Mouse (Mus musculus) midbrain, embryonic 16.5 days (tissue): Measurements from ENCODE around the gene Naa16. TPM values are rescaled to one million over a fixed set of nuclear protein-coding genes. Genes with fewer than 3 reads are reported as not detected.
"Not testable (repeated sequence)": the region's sequence is repeated elsewhere in the genome, so short reads cannot be mapped to it uniquely, and the experiment has no call there.

Source experiments
- ATAC-seq: fragments of 200-750 bp; cut with Nextera tagmentation; 2 replicates; pipeline ENCODE4 v1.8.0; 2017; ENCODE audit warnings: moderate TSS enrichment
- H3K27ac ChIP-seq: fragments of 300-500 bp; sonication (generic); 2 replicates; pipeline ENCODE4 v1.5.1; 2014; ENCODE audit warnings: mild to moderate bottlenecking, low read length, mixed read lengths
- H3K27me3 ChIP-seq: fragments of 300-500 bp; sonication (generic); 2 replicates; pipeline ENCODE4 v1.6.1; 2014; ENCODE audit warnings: low read depth, low read length, mixed read lengths; ENCODE audit not compliant: control insufficient read depth, insufficient read depth
- H3K36me3 ChIP-seq: fragments of 300-500 bp; sonication (generic); 2 replicates; pipeline ENCODE4 v1.6.1; 2014; ENCODE audit warnings: mild to moderate bottlenecking, low read length, moderate library complexity, mixed read lengths; ENCODE audit not compliant: control insufficient read depth, insufficient read depth
- H3K4me1 ChIP-seq: fragments of 300-500 bp; sonication (generic); 2 replicates; pipeline ENCODE4 v1.6.1; 2014; ENCODE audit warnings: mild to moderate bottlenecking, low read length, mixed read lengths; ENCODE audit not compliant: control insufficient read depth, insufficient read depth
- H3K4me2 ChIP-seq: fragments of 300-500 bp; sonication (generic); 2 replicates; pipeline ENCODE4 v1.6.1; 2014; ENCODE audit warnings: mild to moderate bottlenecking, low read length, mixed read lengths
- H3K4me3 ChIP-seq: fragments of 300-500 bp; sonication (generic); 2 replicates; pipeline ENCODE4 v1.5.1; 2014; ENCODE audit warnings: low read depth, mild to moderate bottlenecking, low read length, moderate library complexity, mixed read lengths
- H3K9ac ChIP-seq: fragments of 300-500 bp; sonication (generic); 2 replicates; pipeline ENCODE4 v1.6.1; 2014; ENCODE audit warnings: low read depth, low read length, mixed read lengths
- H3K9me3 ChIP-seq: fragments of 300-500 bp; sonication (generic); replicated peaks from 2 replicates; pipeline ENCODE4 v1.6.1; 2014; ENCODE audit warnings: mild to moderate bottlenecking, low read length, mixed read lengths; ENCODE audit not compliant: control insufficient read depth, poor library complexity, severe bottlenecking
- WGBS: fragments of 180-500 bp; shearing (Covaris S2); extraction: QIAGEN DNeasy Blood & Tissue Kit; methylation state at CpG from one replicate; pipeline ENCODE4 v1.1.7; 2014; 5-methylcytosine and 5-hydroxymethylcytosine counted together
- polyA plus RNA-seq: library from polyadenylated mRNA; unstranded; fragments of >200 nt; fragmentation: Nextera tagmentation; extraction: Ambion mirVana; gene quantifications from 2 replicates; pipeline ENCODE4 v1.2.1, GENCODE M21; 2015

Gene Naa16
- 17.1 and 21.1 TPM in 2 replicates for polyA plus RNA-seq

DNA sequence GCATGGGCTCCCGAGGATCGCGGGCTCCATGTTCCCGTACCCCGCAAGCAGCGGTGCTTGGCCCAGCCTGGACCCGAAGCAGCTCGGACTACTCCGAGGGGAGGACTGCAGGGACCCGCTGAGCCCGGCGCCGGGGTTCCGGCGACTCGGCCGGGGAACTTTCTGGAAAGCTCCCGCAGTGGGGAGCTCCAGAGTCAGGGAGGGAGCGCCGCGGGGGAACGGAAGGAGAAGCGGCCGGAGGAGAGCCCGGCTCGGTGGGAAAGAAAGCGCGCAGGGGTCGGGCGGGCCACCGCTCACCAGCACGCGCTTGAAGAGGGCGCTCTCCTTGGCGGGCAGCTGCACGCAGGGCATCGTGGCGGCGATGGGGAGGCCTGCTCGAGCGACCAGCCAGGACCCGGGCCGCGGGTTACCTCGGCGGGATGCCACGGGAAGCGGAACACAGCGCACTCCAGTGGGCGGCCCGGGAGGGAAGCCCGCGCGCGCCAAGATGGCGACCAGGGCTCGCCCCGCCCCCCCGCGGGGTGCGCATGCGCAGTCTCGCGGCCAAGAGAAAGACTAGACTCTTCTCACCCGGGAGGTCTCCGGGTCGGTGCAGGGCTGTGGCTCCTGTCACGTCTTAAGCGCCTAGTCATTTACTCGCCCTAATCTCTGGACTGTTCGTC lies at the start of gene Naa16:
Gene Naa16, minus strand, starts transcription at position 514 of the 662 bp plus-strand sequence.
- H3K9me3 ChIP-seq = no peaks in the 10 kb centered on the region
- H3K27ac ChIP-seq = peak within 1 kb of the TSS; percentile 96
- H3K4me2 ChIP-seq = peak within 1 kb of the TSS; percentile 89
- under 1% methylated on average over 62 of the region's 71 CpGs for WGBS
- no peaks in the 10 kb centered on the region for H3K36me3 ChIP-seq
- H3K27me3 ChIP-seq = no peaks in the 10 kb centered on the region
- peak; percentile 96 for ATAC-seq
- peak within 1 kb of the TSS; percentile 77 for H3K9ac ChIP-seq
- H3K4me3 ChIP-seq = peak within 1 kb of the TSS; percentile 79
- H3K4me1 ChIP-seq = peaks cover 13% of the 10 kb centered on the region

DNA sequence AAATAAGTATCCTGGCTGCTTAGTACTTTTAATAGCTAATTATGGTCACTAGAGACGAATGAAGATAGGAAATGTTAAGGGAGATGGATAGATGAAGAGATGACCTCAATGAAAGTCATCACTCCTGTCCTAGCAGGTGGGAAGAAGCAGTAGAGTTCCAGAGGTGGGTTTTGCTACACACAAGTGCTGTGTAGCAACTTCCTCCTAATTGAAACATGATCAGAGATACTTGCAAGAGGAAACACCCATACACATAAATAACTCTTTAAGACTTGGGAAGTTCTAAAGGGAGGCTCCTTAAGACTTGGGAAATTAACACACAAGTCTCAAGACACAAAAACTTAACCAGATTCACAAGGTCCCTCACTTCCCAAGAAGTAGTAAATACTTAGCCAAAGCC lies 43.5 kb upstream of the Naa16 start:
- H3K4me2 ChIP-seq = no peak overlapping the region
- no peaks in the 10 kb centered on the region; the same call in none of the 2 replicates for H3K36me3 ChIP-seq
- no peaks in the 10 kb centered on the region for H3K4me1 ChIP-seq
- 85% methylated on average over 1 of the region's 1 CpGs for WGBS
- no peak overlapping the region for H3K4me3 ChIP-seq
- no peaks in the 10 kb centered on the region for H3K9me3 ChIP-seq
- H3K9ac ChIP-seq = no peak overlapping the region
- ATAC-seq = no peak
- no peaks in the 10 kb centered on the region for H3K27me3 ChIP-seq
- H3K27ac ChIP-seq = no peak overlapping the region

DNA sequence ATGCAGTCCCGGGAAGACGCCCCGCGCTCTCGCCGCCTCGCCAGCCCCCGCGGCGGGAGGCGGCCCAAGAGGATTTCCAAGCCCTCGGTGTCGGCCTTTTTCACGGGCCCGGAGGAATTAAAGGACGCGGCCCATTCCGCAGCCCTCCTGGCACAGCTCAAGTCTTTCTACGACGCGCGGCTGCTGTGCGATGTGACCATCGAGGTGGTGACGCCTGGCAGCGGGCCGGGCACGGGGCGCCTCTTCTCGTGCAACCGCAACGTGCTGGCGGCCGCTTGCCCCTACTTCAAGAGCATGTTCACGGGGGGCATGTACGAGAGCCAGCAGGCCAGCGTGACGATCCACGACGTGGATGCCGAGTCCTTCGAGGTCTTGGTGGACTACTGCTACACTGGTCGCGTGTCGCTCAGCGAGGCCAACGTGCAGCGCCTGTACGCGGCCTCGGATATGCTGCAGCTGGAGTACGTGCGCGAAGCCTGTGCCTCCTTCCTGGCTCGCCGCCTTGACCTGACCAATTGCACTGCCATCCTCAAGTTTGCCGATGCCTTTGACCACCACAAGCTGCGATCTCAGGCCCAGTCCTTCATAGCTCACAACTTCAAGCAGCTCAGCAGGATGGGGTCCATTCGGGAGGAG lies 36.3 kb upstream of the Naa16 start:
- Histone ChIP-seq H3K9ac (peak overlapping the region; percentile 76), H3K4me3 (peak overlapping the region; percentile 62), H3K4me2 (peak overlapping the region; percentile 51), H3K36me3 (peaks cover 11% of the 10 kb centered on the region), H3K27ac (peak overlapping the region; percentile 88)
- H3K4me1 ChIP-seq, H3K27me3 ChIP-seq, H3K9me3 ChIP-seq: not testable (repeated sequence)
- WGBS = 53% methylated on average over 6 of the region's 59 CpGs
- ATAC-seq = peak; percentile 74

DNA sequence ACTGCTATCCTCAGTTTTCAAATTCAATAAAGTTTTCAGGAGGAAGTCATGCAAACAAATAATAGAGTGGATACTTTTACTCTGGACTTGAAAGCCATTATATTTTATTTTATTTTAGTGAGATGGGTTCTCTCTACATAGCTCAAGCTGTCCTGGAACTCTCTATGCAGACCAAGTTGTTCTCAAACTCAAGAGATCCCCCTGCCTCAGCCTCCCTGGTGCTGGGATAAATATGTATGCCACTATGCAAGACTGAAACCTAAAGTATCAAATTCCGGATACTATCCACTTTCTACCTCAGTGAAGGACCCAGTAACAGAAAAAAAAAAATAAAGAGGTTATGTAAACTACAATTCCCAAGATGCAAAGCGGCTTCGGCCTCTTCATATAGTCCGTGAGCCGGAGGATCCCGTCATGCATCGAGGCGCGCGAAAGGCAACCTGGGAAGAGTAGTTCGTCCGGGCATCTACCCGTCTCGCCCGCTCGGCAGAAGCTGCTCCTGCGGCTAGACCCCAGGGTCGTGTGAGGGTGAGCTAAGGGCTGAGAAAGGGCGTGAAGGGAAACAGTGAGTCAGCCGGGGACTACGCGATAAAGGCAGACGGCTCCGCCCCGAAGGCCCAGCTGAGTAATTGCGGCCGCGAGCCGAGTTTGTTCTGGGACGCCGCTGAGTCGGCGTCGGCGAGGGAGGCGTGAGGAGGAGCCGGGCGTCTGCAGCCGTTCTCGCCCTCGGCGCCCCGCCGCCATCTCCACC lies 35.6 kb upstream of the Naa16 start, which contains the start of gene Kbtbd7:
Gene Kbtbd7, plus strand, starts transcription at position 533 of the 751 bp plus-strand sequence.
- Histone ChIP-seq H3K4me1 (peaks cover 2% of the 10 kb centered on the region; the same call in 1 of the 2 replicates), H3K4me2 (peak within 1 kb of the TSS; percentile 51), H3K9me3 (no peaks in the 10 kb centered on the region; the same call in 1 of the 2 replicates), H3K9ac (peak within 1 kb of the TSS; percentile 76), H3K27me3 (no peaks in the 10 kb centered on the region), H3K36me3 (peaks cover 11% of the 10 kb centered on the region), H3K4me3 (peak within 1 kb of the TSS; percentile 62), H3K27ac (peak within 1 kb of the TSS; percentile 88)
- ATAC-seq = peak; percentile 99
- 0% methylated on average over 40 of the region's 44 CpGs for WGBS

DNA sequence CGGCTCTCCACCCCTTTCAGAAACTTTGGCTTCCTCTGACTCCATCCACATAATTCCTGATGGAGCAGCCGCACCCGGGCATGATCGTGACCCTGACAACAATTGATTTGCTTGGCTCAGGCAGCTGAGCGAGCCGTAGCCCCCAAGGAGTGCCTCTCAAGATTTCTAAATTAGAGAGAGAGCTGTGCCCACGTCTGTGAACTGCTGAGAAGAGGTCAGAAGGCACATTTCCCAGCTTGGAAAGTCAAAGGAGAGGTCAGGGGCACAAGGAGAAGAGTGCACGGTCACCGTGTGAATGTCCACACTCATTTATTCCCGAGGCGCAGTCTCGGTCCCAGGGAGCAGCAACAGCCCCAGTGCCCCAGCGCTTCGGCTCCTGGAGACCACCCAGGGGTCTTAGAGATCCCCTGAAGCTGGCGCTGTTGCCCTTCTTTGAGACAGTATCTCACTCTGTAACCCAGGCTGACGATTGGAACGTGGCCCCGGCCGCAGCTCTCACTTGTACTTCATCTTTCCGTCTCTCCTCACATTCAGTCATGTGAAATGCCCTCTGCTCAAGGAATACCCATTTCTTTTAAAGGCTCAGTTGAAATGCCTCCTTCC lies 29.6 kb upstream of the Naa16 start:
- Histone ChIP-seq H3K4me3 (no peak overlapping the region), H3K4me2 (no peak overlapping the region), H3K4me1 (no peaks in the 10 kb centered on the region), H3K36me3 (peaks cover 5% of the 10 kb centered on the region; the same call in 1 of the 2 replicates), H3K27ac (no peak overlapping the region), H3K9me3 (no peaks in the 10 kb centered on the region), H3K27me3 (no peaks in the 10 kb centered on the region), H3K9ac (no peak overlapping the region)
- WGBS = 43% methylated on average over 20 of the region's 20 CpGs
- no peak for ATAC-seq

DNA sequence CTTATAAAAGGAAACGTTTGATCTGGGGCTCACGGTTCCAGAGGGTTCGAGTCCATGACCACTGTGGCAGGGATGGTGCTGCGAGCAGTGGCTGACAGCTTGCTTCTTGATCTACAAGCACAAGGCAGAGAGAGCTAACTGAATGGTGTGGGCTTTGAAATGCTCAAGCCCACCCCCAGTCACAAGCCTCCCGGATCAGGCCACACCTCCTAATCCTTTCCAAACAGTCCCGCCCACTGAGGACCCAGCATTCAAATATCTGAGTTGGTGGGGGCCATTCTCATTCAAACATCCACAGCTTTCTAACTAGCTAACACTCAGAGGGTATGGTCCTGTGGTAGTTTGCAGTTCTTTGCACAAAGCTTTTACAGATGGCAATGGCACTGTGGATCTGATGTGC lies 22.5 kb upstream of the Naa16 start:
- 79% methylated on average over 6 of the region's 6 CpGs for WGBS
- H3K4me3 ChIP-seq = no peak overlapping the region
- H3K4me2 ChIP-seq = no peak overlapping the region
- H3K27ac ChIP-seq = no peak overlapping the region
- no peak overlapping the region for H3K9ac ChIP-seq
- H3K9me3 ChIP-seq = no peaks in the 10 kb centered on the region
- no peaks in the 10 kb centered on the region for H3K4me1 ChIP-seq
- ATAC-seq = no peak
- H3K36me3 ChIP-seq = 0 out of 2 replicates have a peak, but pooled peaks cover 3% of the 10 kb centered on the region
- no peaks in the 10 kb centered on the region for H3K27me3 ChIP-seq

DNA sequence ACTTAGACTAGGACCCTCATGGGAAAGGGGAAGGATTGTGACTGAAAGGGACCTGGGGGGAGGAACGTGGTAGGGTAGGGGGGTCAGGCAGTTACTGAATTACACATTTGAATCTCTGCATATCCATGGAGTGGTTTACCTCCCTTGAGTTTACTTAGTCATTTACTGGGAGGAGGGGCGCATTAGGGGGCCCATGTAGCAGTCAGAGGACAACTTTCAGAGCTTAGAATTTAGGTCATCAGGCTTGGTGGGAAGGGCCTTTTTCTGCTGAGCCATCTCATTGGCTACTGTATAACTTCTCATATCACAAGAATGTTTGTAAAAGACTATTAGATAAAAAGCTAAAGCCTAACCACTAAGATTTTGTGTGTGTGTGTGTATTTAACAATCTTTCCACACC lies 20.1 kb upstream of the Naa16 start:
- H3K4me3 ChIP-seq = no peak overlapping the region
- WGBS = 83% methylated on average over 2 of the region's 2 CpGs
- no peak overlapping the region for H3K9ac ChIP-seq
- 0 out of 2 replicates have a peak, but pooled peaks cover 7% of the 10 kb centered on the region for H3K36me3 ChIP-seq
- ATAC-seq = no peak
- H3K27ac ChIP-seq = no peak overlapping the region
- H3K4me2 ChIP-seq = no peak overlapping the region
- no peaks in the 10 kb centered on the region for H3K9me3 ChIP-seq
- H3K27me3 ChIP-seq = no peaks in the 10 kb centered on the region
- no peaks in the 10 kb centered on the region for H3K4me1 ChIP-seq

DNA sequence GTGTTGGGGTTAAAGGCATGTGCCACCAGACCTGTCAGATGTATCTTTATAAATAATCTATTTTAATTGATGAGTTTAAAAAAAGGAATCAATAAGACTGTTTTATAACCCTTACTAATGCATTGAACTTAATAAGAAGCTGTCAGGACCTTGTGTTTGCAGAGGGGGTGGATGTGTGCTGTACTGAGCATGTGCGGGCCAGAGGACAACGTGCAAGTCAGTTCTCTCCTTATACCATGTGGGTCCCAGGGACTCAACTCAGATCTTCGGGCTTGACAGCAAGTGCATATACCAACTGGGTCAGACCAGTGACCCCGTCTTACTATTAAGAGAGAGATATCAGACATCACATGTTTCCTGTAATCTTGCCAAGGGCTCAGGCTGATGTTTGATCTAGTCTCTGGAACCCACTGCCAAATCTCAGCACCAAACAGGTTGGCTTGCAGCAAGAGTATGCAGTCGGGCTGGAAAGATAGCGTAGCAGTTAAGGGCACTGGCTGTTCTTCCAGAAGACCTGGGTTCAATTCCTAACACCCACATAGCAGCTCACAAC lies 18.8 kb upstream of the Naa16 start:
- Histone ChIP-seq H3K4me1 (no peaks in the 10 kb centered on the region), H3K27ac (no peak overlapping the region), H3K4me2 (no peak overlapping the region), H3K4me3 (no peak overlapping the region), H3K27me3 (no peaks in the 10 kb centered on the region), H3K9ac (no peak overlapping the region), H3K9me3 (no peaks in the 10 kb centered on the region), H3K36me3 (0 out of 2 replicates have a peak, but pooled peaks cover 7% of the 10 kb centered on the region)
- ATAC-seq = no peak
- whole genome bisulfite sequencing = 94% methylated on average over 6 of the region's 6 CpGs
